Mouse (Mus musculus) adrenal gland, postnatal 14 days (tissue): Measurements from ENCODE around the gene Mustn1. TPM values are rescaled to one million over a fixed set of nuclear protein-coding genes. Genes with fewer than 3 reads are reported as not detected.

Source experiments
- total RNA-seq: library from RNA; stranded (reverse); gene quantifications from 2 replicates; pipeline ENCODE4 v1.2.3, GENCODE M21; 2021

The Mustn1 gene
- total RNA-seq, 1 experiment from 2014 or later: 4.4 TPM

Other genes starting within 250 kb of the Mustn1 start
- gene Rft1, start 224.8 kb upstream of the Mustn1 start, total RNA-seq: 20.8 and 23.9 TPM in 2 replicates
- gene Sfmbt1, start 164.4 kb upstream of the Mustn1 start, total RNA-seq: 27.0 and 28.3 TPM in 2 replicates
- 18.1 and 19.3 TPM in 2 replicates for gene Tmem110, start 53.6 kb upstream of the Mustn1 start, total RNA-seq
- 17.0 and 261 TPM in 2 replicates for gene Itih4, start 7.3 kb downstream of the Mustn1 start, total RNA-seq
- 7.8 and 111 TPM in 2 replicates for gene Itih3, start 44.6 kb downstream of the Mustn1 start, total RNA-seq
- gene Itih1, start 64.1 kb downstream of the Mustn1 start, total RNA-seq: 4.1 and 73.6 TPM in 2 replicates
- gene Nek4, start 72.2 kb downstream of the Mustn1 start, total RNA-seq: 9.4 and 12.0 TPM in 2 replicates
- 35.3 and 42.0 TPM in 2 replicates for gene Glt8d1, start 122.2 kb downstream of the Mustn1 start, total RNA-seq
- 221 and 225 TPM in 2 replicates for gene Spcs1, start 122.5 kb downstream of the Mustn1 start, total RNA-seq
- gene Pbrm1, start 139.9 kb downstream of the Mustn1 start, total RNA-seq: 59.7 and 59.9 TPM in 2 replicates
- gene Gnl3, start 140.0 kb downstream of the Mustn1 start, total RNA-seq: 87.7 and 93.9 TPM in 2 replicates
- 75.2 and 104 TPM in 2 replicates for gene Smim4, start 249.8 kb downstream of the Mustn1 start, total RNA-seq